Mouse (Mus musculus) midbrain, embryonic 15.5 days (tissue): ENCODE results near the gene Exd2. TPM values are rescaled to one million over a fixed set of nuclear protein-coding genes. Genes with fewer than 3 reads are reported as not detected.
A peak's percentile ranks its signal among the peaks of the same experiment; 100 is the strongest.

ENCODE experiments used
- ATAC-seq: fragments of 200-750 bp; cut with Nextera tagmentation; replicated peaks from 2 replicates; pipeline ENCODE4 v1.8.0; 2017; ENCODE audit warnings: moderate TSS enrichment
- H3K27ac ChIP-seq: fragments of 300-500 bp; sonication (generic); 2 replicates; pipeline ENCODE4 v1.5.1; 2015; ENCODE audit warnings: mild to moderate bottlenecking, inconsistent platforms
- H3K27me3 ChIP-seq: fragments of 300-500 bp; sonication (generic); replicated peaks from 2 replicates; pipeline ENCODE4 v1.6.1; 2015; ENCODE audit warnings: inconsistent platforms
- H3K36me3 ChIP-seq: fragments of 300-500 bp; sonication (generic); replicated peaks from 2 replicates; pipeline ENCODE4 v1.6.1; 2015; ENCODE audit warnings: inconsistent platforms
- H3K4me1 ChIP-seq: fragments of 300-500 bp; sonication (generic); 2 replicates; pipeline ENCODE4 v1.6.1; 2015; ENCODE audit warnings: inconsistent platforms
- H3K4me2 ChIP-seq: fragments of 300-500 bp; sonication (generic); 2 replicates; pipeline ENCODE4 v1.6.1; 2015; ENCODE audit warnings: inconsistent platforms, mild to moderate bottlenecking, moderate library complexity
- H3K4me3 ChIP-seq: fragments of 300-500 bp; sonication (generic); 2 replicates; pipeline ENCODE4 v1.5.1; 2015; ENCODE audit warnings: mild to moderate bottlenecking, inconsistent platforms
- H3K9ac ChIP-seq: fragments of 300-500 bp; sonication (generic); 2 replicates; pipeline ENCODE4 v1.6.1; 2015; ENCODE audit warnings: mild to moderate bottlenecking, inconsistent platforms
- H3K9me3 ChIP-seq: fragments of 300-500 bp; sonication (generic); 2 replicates; pipeline ENCODE4 v1.6.1; 2016; ENCODE audit warnings: inconsistent platforms
- WGBS: fragments of 180-500 bp; shearing (Covaris S2); methylation state at CpG from one replicate; pipeline ENCODE4 v1.1.7; 2015; ENCODE audit warnings: mixed read lengths; 5-methylcytosine and 5-hydroxymethylcytosine counted together
- polyA plus RNA-seq: library from polyadenylated mRNA; unstranded; fragments of >200 nt; fragmentation: Nextera tagmentation; extraction: Ambion mirVana; gene quantifications from 2 replicates; pipeline ENCODE4 v1.2.1, GENCODE M21; 2015

Exd2 gene
- polyA plus RNA-seq, 1 experiment from 2014 or later = 69.7 TPM

- 79% methylated on average over 5 of the region's 5 CpGs for WGBS
- no peak for ATAC-seq
- H3K27me3 ChIP-seq = no peaks in the 10 kb centered on the region
Measured at GRCm38 (mm10) chr12:80504718-80505117, 41.8 kb downstream of the Exd2 start.

GRCm38 (mm10) chr12:80507041-80507745 is 44.3 kb downstream of the Exd2 start:
- H3K4me1 ChIP-seq = no peaks in the 10 kb centered on the region
- no peak for ATAC-seq
- no peak overlapping the region for H3K4me2 ChIP-seq
- H3K9me3 ChIP-seq = no peaks in the 10 kb centered on the region
- no peak overlapping the region for H3K4me3 ChIP-seq
- H3K9ac ChIP-seq = no peak overlapping the region
- 62% methylated on average over 14 of the region's 14 CpGs for WGBS
- no peaks in the 10 kb centered on the region for H3K36me3 ChIP-seq
- H3K27ac ChIP-seq = no peak overlapping the region
- H3K27me3 ChIP-seq = no peaks in the 10 kb centered on the region

More at GRCm38 (mm10) chr12:80504718-80505117, 41.8 kb downstream of the Exd2 start:
- Histone ChIP-seq H3K4me2 (no peak overlapping the region), H3K9ac (no peak overlapping the region), H3K4me1 (no peaks in the 10 kb centered on the region), H3K27ac (no peak overlapping the region), H3K4me3 (no peak overlapping the region), H3K36me3 (no peaks in the 10 kb centered on the region), H3K9me3 (no peaks in the 10 kb centered on the region)

GRCm38 (mm10) chr12:80517977-80518376 is 55.1 kb downstream of the Exd2 start, which contains the start of gene Galnt16:
Gene Galnt16 (plus strand): TSS chr12:80518277.
- Histone ChIP-seq H3K4me1 (peaks cover 31% of the 10 kb centered on the region), H3K36me3 (no peaks in the 10 kb centered on the region), H3K4me2 (peak within 1 kb of the TSS; percentile 88), H3K27ac (peak within 1 kb of the TSS; percentile 91), H3K9ac (peak within 1 kb of the TSS; percentile 77), H3K27me3 (peaks cover 8% of the 10 kb centered on the region), H3K9me3 (no peaks in the 10 kb centered on the region), H3K4me3 (peak within 1 kb of the TSS; percentile 66)
- no peak; the same call in 1 of the 2 replicates for ATAC-seq
- 5% methylated on average over 14 of the region's 14 CpGs for WGBS

- peaks cover 8% of the 10 kb centered on the region for H3K27me3 ChIP-seq
- peak overlapping the region; percentile 66 for H3K4me3 ChIP-seq
- under 1% methylated on average over 25 of the region's 25 CpGs for WGBS
Measured at GRCm38 (mm10) chr12:80518393-80518756, 55.5 kb downstream of the Exd2 start.

GRCm38 (mm10) chr12:80518757-80519620 is 56.1 kb downstream of the Exd2 start:
- Histone ChIP-seq H3K27ac (peak overlapping the region; percentile 91), H3K36me3 (no peaks in the 10 kb centered on the region), H3K4me3 (peak overlapping the region; percentile 66), H3K9me3 (no peaks in the 10 kb centered on the region), H3K4me2 (peak overlapping the region; percentile 88), H3K27me3 (peaks cover 8% of the 10 kb centered on the region), H3K4me1 (peaks cover 36% of the 10 kb centered on the region), H3K9ac (peak overlapping the region; percentile 77)
- under 1% methylated on average over 87 of the region's 90 CpGs for WGBS
- peak; percentile 90 for ATAC-seq

More at GRCm38 (mm10) chr12:80518393-80518756, 55.5 kb downstream of the Exd2 start:
- Histone ChIP-seq H3K4me2 (peak overlapping the region; percentile 88), H3K9me3 (no peaks in the 10 kb centered on the region), H3K36me3 (no peaks in the 10 kb centered on the region), H3K27ac (peak overlapping the region; percentile 91), H3K9ac (peak overlapping the region; percentile 77), H3K4me1 (peaks cover 31% of the 10 kb centered on the region)
- ATAC-seq = peak; percentile 66

- no peaks in the 10 kb centered on the region for H3K36me3 ChIP-seq
- peak overlapping the region; percentile 88 for H3K4me2 ChIP-seq
- peak overlapping the region; percentile 91 for H3K27ac ChIP-seq
- H3K9me3 ChIP-seq = no peaks in the 10 kb centered on the region
- H3K27me3 ChIP-seq = peaks cover 8% of the 10 kb centered on the region
- ATAC-seq = peak; percentile 31
- WGBS = under 1% methylated on average over 43 of the region's 43 CpGs
- H3K4me3 ChIP-seq = peak overlapping the region; percentile 66
- H3K9ac ChIP-seq = peak overlapping the region; percentile 77
- H3K4me1 ChIP-seq = peaks cover 42% of the 10 kb centered on the region
Measured at GRCm38 (mm10) chr12:80519621-80520332, 56.9 kb downstream of the Exd2 start.

GRCm38 (mm10) chr12:80522006-80522405 is 59.1 kb downstream of the Exd2 start:
- WGBS = 59% methylated on average over 3 of the region's 3 CpGs
- ATAC-seq = no peak
- no peaks in the 10 kb centered on the region for H3K9me3 ChIP-seq
- no peaks in the 10 kb centered on the region for H3K36me3 ChIP-seq
- H3K9ac ChIP-seq = no peak overlapping the region
- H3K4me3 ChIP-seq = no peak overlapping the region
- H3K27me3 ChIP-seq = peaks cover 3% of the 10 kb centered on the region
- H3K4me2 ChIP-seq = no peak overlapping the region
- H3K4me1 ChIP-seq = peaks cover 57% of the 10 kb centered on the region
- no peak overlapping the region for H3K27ac ChIP-seq

GRCm38 (mm10) chr12:80524276-80524921 is 61.5 kb downstream of the Exd2 start:
- peaks cover 56% of the 10 kb centered on the region for H3K4me1 ChIP-seq
- ATAC-seq = no peak

GRCm38 (mm10) chr12:80525513-80525912 is 62.6 kb downstream of the Exd2 start:
- WGBS = 7% methylated on average over 7 of the region's 7 CpGs
- Histone ChIP-seq H3K9ac (no peak overlapping the region), H3K4me3 (no peak overlapping the region), H3K27me3 (no peaks in the 10 kb centered on the region), H3K4me1 (peaks cover 47% of the 10 kb centered on the region), H3K36me3 (no peaks in the 10 kb centered on the region), H3K27ac (no peak overlapping the region), H3K4me2 (no peak overlapping the region), H3K9me3 (no peaks in the 10 kb centered on the region)
- ATAC-seq = no peak; the same call in 1 of the 2 replicates

More at GRCm38 (mm10) chr12:80524276-80524921, 61.5 kb downstream of the Exd2 start:
- H3K36me3 ChIP-seq = no peaks in the 10 kb centered on the region
- H3K9me3 ChIP-seq = no peaks in the 10 kb centered on the region
- no peak overlapping the region for H3K4me2 ChIP-seq
- H3K4me3 ChIP-seq = no peak overlapping the region
- 24% methylated on average over 12 of the region's 12 CpGs for WGBS
- H3K27ac ChIP-seq = no peak overlapping the region
- H3K9ac ChIP-seq = no peak overlapping the region
- no peaks in the 10 kb centered on the region for H3K27me3 ChIP-seq

GRCm38 (mm10) chr12:80526511-80526910 is 63.6 kb downstream of the Exd2 start:
- no peak overlapping the region for H3K9ac ChIP-seq
- H3K27ac ChIP-seq = no peak overlapping the region
- ATAC-seq = no peak
- no peak overlapping the region for H3K4me3 ChIP-seq
- no peak overlapping the region for H3K4me2 ChIP-seq
- H3K4me1 ChIP-seq = peaks cover 39% of the 10 kb centered on the region
- H3K9me3 ChIP-seq = no peaks in the 10 kb centered on the region
- no peaks in the 10 kb centered on the region for H3K27me3 ChIP-seq
- no peaks in the 10 kb centered on the region for H3K36me3 ChIP-seq
- 73% methylated on average over 2 of the region's 2 CpGs for WGBS

- ATAC-seq = peak; percentile 51
- no peaks in the 10 kb centered on the region for H3K27me3 ChIP-seq
- no peak overlapping the region for H3K4me2 ChIP-seq
- no peaks in the 10 kb centered on the region for H3K36me3 ChIP-seq
- no peaks in the 10 kb centered on the region for H3K9me3 ChIP-seq
- no peak overlapping the region for H3K9ac ChIP-seq
- peak overlapping the region; percentile 53 for H3K27ac ChIP-seq
- peaks cover 37% of the 10 kb centered on the region for H3K4me1 ChIP-seq
- WGBS = 67% methylated on average over 5 of the region's 5 CpGs
- no peak overlapping the region for H3K4me3 ChIP-seq
Measured at GRCm38 (mm10) chr12:80527727-80528389, 65.0 kb downstream of the Exd2 start.
